ENCODE assay signal across 8 mouse cellular contexts in the genomic region with DNA sequence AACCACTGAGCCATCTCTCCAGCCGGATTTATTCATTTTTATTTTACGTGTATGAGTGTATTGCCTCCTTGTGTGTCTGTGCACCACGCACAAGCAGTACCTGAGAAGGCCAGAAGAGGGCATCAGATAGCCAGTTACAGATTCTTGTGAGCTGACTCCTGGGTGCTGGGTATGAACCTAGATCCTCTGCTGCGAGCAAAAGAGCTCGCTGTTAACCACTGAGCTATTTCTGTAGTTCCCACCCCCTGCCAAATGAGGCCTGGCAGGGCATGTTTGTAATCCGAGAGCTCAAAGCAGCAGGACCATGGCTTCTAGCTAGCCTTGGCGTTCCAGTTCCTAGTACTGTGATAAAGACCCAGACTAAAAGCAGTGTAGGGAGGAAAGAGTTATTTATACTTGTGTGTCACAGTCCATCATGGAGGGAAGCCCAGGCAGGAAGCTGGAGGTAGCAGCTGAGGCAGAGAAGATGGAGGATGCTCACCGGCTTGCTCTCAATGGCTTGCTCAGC. TPM values are rescaled to one million over a fixed set of nuclear protein-coding genes. Genes with fewer than 3 reads are reported as not detected.
DNase-seq lines count a peak whose midpoint lies in the region; ATAC-seq and TF ChIP-seq lines count a peak whose summit lies in the region.

No protein-coding gene starts in this region.

- TF ChIP-seq CTCF in kidney, adult 2 months (conservative IDR thresholded peaks at IDR 0.05; ENCODE audit: insufficient read depth, insufficient read length, low read depth, low read length): peak; percentile 79

- 14% methylated on average over 8 of the region's 8 CpGs for WGBS in embryonic facial prominence, embryonic 11.5 days
- WGBS in kidney, adult 2 months: 12% methylated on average over 8 of the region's 8 CpGs
- WGBS in limb, embryonic 12.5 days: 9% methylated on average over 8 of the region's 8 CpGs
- WGBS in midbrain, embryonic 14.5 days: 20% methylated on average over 8 of the region's 8 CpGs

- H3K27ac ChIP-seq in embryonic facial prominence, embryonic 11.5 days (replicated peaks; ENCODE audit: low read depth, low read length): no peak overlapping the region
- H3K27ac ChIP-seq in kidney, adult 2 months (ENCODE audit: insufficient read depth, low read depth, low read length): no peak overlapping the region
- H3K27ac ChIP-seq in limb, embryonic 12.5 days: peak overlapping the region; percentile 46; the same call in 1 of the 2 replicates
- no peak overlapping the region for H3K27ac ChIP-seq in midbrain, embryonic 14.5 days (replicated peaks; ENCODE audit: low read depth, low read length)

- no peaks in the 10 kb centered on the region for H3K27me3 ChIP-seq in embryonic facial prominence, embryonic 11.5 days (ENCODE audit: control insufficient read depth, insufficient read depth, low read length)
- H3K27me3 ChIP-seq in kidney, adult 2 months (replicated peaks; ENCODE audit: control insufficient read depth, insufficient read depth, low read length): no peaks in the 10 kb centered on the region
- no peaks in the 10 kb centered on the region for H3K27me3 ChIP-seq in limb, embryonic 12.5 days
- H3K27me3 ChIP-seq in midbrain, embryonic 14.5 days (ENCODE audit: control insufficient read depth, insufficient read depth, low read length): no peaks in the 10 kb centered on the region

- H3K4me2 ChIP-seq in embryonic facial prominence, embryonic 11.5 days (ENCODE audit: low read depth, low read length): no peak overlapping the region
- H3K4me2 ChIP-seq in limb, embryonic 12.5 days: no peak overlapping the region
- no peak overlapping the region for H3K4me2 ChIP-seq in midbrain, embryonic 14.5 days (ENCODE audit: low read length)

- no peaks in the 10 kb centered on the region for H3K36me3 ChIP-seq in embryonic facial prominence, embryonic 11.5 days (replicated peaks; ENCODE audit: control insufficient read depth, insufficient read depth, low read depth, low read length)
- H3K36me3 ChIP-seq in kidney, adult 2 months (ENCODE audit: control insufficient read depth, insufficient read depth, low read length): no peaks in the 10 kb centered on the region
- no peaks in the 10 kb centered on the region for H3K36me3 ChIP-seq in limb, embryonic 12.5 days
- no peaks in the 10 kb centered on the region for H3K36me3 ChIP-seq in midbrain, embryonic 14.5 days (ENCODE audit: control insufficient read depth, insufficient read depth, low read length)

- peak; percentile 95 for DNase-seq in 416B (ENCODE audit: low read depth)
- peak; percentile 90 for DNase-seq in adrenal gland, postnatal 14 days
- peak; percentile 84 for DNase-seq in embryonic facial prominence, embryonic 11.5 days (ENCODE audit: low spot score)
- DNase-seq in heart, adult 11 months: peak; percentile 99
- DNase-seq in kidney, adult 2 months: peak; percentile 91
- DNase-seq in midbrain, embryonic 14.5 days: peak; percentile 85
- DNase-seq in spleen, postnatal 14 days (ENCODE audit: low spot score in 2 of 2): peak; percentile 75 to 87

- H3K9me3 ChIP-seq in embryonic facial prominence, embryonic 11.5 days (replicated peaks; ENCODE audit: control insufficient read depth, low read length): no peaks in the 10 kb centered on the region
- H3K9me3 ChIP-seq in limb, embryonic 12.5 days: no peaks in the 10 kb centered on the region
- no peaks in the 10 kb centered on the region for H3K9me3 ChIP-seq in midbrain, embryonic 14.5 days (ENCODE audit: control insufficient read depth, low read length)

- no peak for ATAC-seq in embryonic facial prominence, embryonic 11.5 days (replicated peaks; ENCODE audit: insufficient number of reproducible peaks, low FRiP score, low TSS enrichment, low read depth)
- peak; percentile 74; the same call in 1 of the 2 replicates for ATAC-seq in limb, embryonic 12.5 days (ENCODE audit: insufficient number of reproducible peaks, insufficient read depth, low FRiP score, low TSS enrichment, low read depth)
- no peak for ATAC-seq in midbrain, embryonic 14.5 days (ENCODE audit: low FRiP score, low TSS enrichment)

- no peaks in the 10 kb centered on the region for H3K4me1 ChIP-seq in embryonic facial prominence, embryonic 11.5 days (ENCODE audit: control insufficient read depth, insufficient read depth, low read length)
- H3K4me1 ChIP-seq in kidney, adult 2 months (ENCODE audit: control insufficient read depth, insufficient read depth, low read length): no peaks in the 10 kb centered on the region
- H3K4me1 ChIP-seq in limb, embryonic 12.5 days (replicated peaks): peaks cover 7% of the 10 kb centered on the region
- no peaks in the 10 kb centered on the region for H3K4me1 ChIP-seq in midbrain, embryonic 14.5 days (ENCODE audit: control insufficient read depth, insufficient read depth, low read length)

- no peak overlapping the region for H3K4me3 ChIP-seq in embryonic facial prominence, embryonic 11.5 days (ENCODE audit: low read depth, low read length)
- no peak overlapping the region for H3K4me3 ChIP-seq in kidney, adult 2 months (ENCODE audit: insufficient read depth, low read depth, low read length)
- H3K4me3 ChIP-seq in limb, embryonic 12.5 days (replicated peaks): no peak overlapping the region
- no peak overlapping the region for H3K4me3 ChIP-seq in midbrain, embryonic 14.5 days (replicated peaks; ENCODE audit: low read depth, low read length)

- TF ChIP-seq POLR2A in kidney, adult 2 months (IDR thresholded peaks at IDR 0.05; ENCODE audit: low read depth, low read length): no peak

- H3K9ac ChIP-seq in embryonic facial prominence, embryonic 11.5 days (replicated peaks; ENCODE audit: low read length): no peak overlapping the region; the same call in 1 of the 2 replicates
- H3K9ac ChIP-seq in limb, embryonic 12.5 days (replicated peaks): no peak overlapping the region
- no peak overlapping the region for H3K9ac ChIP-seq in midbrain, embryonic 14.5 days (replicated peaks; ENCODE audit: low read length)

RNA-seq across cellular contexts. Expression of a gene that starts 16.0 kb away (rescaled TPM):
- total RNA-seq in adrenal gland, postnatal 14 days (2021): 87.4 and 92.1 TPM in 2 replicates
- polyA plus RNA-seq in embryonic facial prominence, embryonic 11.5 days (2014; fragmentation: Nextera tagmentation; extraction: Ambion mirVana): 53.9 and 55.0 TPM in 2 replicates
- polyA plus RNA-seq in kidney, adult 2 months (2012; rRNA removed): 107 and 134 TPM in 2 replicates
- 74.9 and 78.0 TPM in 2 replicates for polyA plus RNA-seq in limb, embryonic 12.5 days (2016; fragmentation: Nextera tagmentation; extraction: Ambion mirVana)
- polyA plus RNA-seq in midbrain, embryonic 14.5 days (2014; fragmentation: Nextera tagmentation; extraction: Ambion mirVana): 73.5 and 78.2 TPM in 2 replicates

RNA-seq across cellular contexts. Expression of a gene that starts 46.5 kb away (rescaled TPM):
- total RNA-seq in adrenal gland, postnatal 14 days (2021): 212 and 214 TPM in 2 replicates
- polyA plus RNA-seq in embryonic facial prominence, embryonic 11.5 days (2014; fragmentation: Nextera tagmentation; extraction: Ambion mirVana): 5.9 and 9.5 TPM in 2 replicates
- polyA plus RNA-seq in kidney, adult 2 months (2012; rRNA removed): 52.8 and 61.8 TPM in 2 replicates
- 17.0 and 30.3 TPM in 2 replicates for polyA plus RNA-seq in limb, embryonic 12.5 days (2016; fragmentation: Nextera tagmentation; extraction: Ambion mirVana)
- polyA plus RNA-seq in midbrain, embryonic 14.5 days (2014; fragmentation: Nextera tagmentation; extraction: Ambion mirVana): 10.1 and 10.5 TPM in 2 replicates

RNA-seq across cellular contexts. Expression of a gene that starts 57.7 kb away (rescaled TPM):
- total RNA-seq in adrenal gland, postnatal 14 days (2021): 41.3 and 50.4 TPM in 2 replicates
- polyA plus RNA-seq in embryonic facial prominence, embryonic 11.5 days (2014; fragmentation: Nextera tagmentation; extraction: Ambion mirVana): 137 and 151 TPM in 2 replicates
- 93.8 and 122 TPM in 2 replicates for polyA plus RNA-seq in kidney, adult 2 months (2012; rRNA removed)
- polyA plus RNA-seq in limb, embryonic 12.5 days (2016; fragmentation: Nextera tagmentation; extraction: Ambion mirVana): 140 and 143 TPM in 2 replicates
- polyA plus RNA-seq in midbrain, embryonic 14.5 days (2014; fragmentation: Nextera tagmentation; extraction: Ambion mirVana): 154 and 169 TPM in 2 replicates
